Comparison of ENCODE assay signal across 29 mouse cellular contexts in the genomic region with DNA sequence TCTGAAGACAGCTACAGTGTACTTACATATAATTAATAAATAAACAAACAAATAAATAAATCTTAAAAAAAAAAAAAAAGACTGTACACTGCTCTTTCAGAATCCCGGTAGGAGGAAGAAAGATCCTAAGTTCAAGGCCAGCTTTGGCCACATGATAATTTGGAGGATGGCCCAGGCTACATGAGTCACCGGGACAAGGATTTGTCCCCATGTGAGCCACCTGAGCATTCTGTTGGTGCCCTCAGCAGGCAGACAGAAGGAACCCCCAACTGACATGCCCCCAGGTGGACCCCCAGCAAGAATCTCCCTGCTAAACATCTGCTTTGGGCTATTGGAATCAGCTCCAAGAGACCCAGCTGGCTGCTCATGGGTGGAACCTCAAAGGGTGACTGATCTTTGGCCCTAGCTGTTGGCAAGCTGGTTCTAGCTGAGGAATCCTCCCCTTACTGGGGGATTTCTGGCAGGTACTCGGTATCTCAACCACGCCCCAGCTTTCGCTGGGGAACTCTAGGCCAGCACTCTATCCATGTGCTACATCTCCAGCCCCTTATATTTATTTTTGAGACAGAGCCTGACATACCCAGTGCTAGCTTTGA. TPM values are rescaled to one million over a fixed set of nuclear protein-coding genes. Genes with fewer than 3 reads are reported as not detected.
DNase-seq lines count a peak whose midpoint lies in the region; ATAC-seq lines count a peak whose summit lies in the region.
"Had no signal": no experiment of that assay in that cellular context is flagged by ENCODE, and none has a peak within 500 bp of the region (broad histone marks: within the 10 kb centered on the region; RNA-seq: fewer than 3 reads in every experiment).

No protein-coding gene starts in this region.

- H3K9me3 ChIP-seq in kidney, embryonic 15.5 days (replicated peaks) = 0 out of 2 replicates have a peak, but pooled peaks cover 3% of the 10 kb centered on the region
- 0 out of 2 replicates have a peak, but pooled peaks cover 2% of the 10 kb centered on the region for H3K9me3 ChIP-seq in hindbrain, embryonic 10.5 days
- H3K9me3 ChIP-seq: embryonic facial prominence, embryonic 13.5 days; forebrain, embryonic 12.5 days; hindbrain, embryonic 12.5 days; liver, embryonic 12.5 days; midbrain, embryonic 10.5 days; neural tube, embryonic 15.5 days had no signal

- peak; percentile 44 for DNase-seq in cerebellum, adult 11-12 months
- DNase-seq in cerebellum, adult 9-10 months = no peak
- peak; percentile 30 for DNase-seq in kidney, postnatal 14 days
- DNase-seq in adrenal gland, adult 2 months = peak; percentile 86
- DNase-seq in kidney, postnatal 25 days = peak; percentile 35 to 55
- no peak for DNase-seq in hindbrain, embryonic 10.5 days (ENCODE audit: low spot score)
- DNase-seq in embryo, embryonic 11 days = no peak
- DNase-seq: cerebellum, postnatal 10 days; heart, adult 11 months; lung, adult 18-20 months; lung, postnatal 10 days; thymus, adult 2 months; thymus, postnatal 4 days had no signal

- no peak overlapping the region for H3K27ac ChIP-seq in kidney, embryonic 15.5 days
- H3K27ac ChIP-seq in hindbrain, embryonic 10.5 days = no peak overlapping the region
- H3K27ac ChIP-seq: embryonic facial prominence, embryonic 13.5 days; forebrain, embryonic 12.5 days; hindbrain, embryonic 12.5 days; liver, embryonic 12.5 days; midbrain, embryonic 10.5 days; neural tube, embryonic 15.5 days; stomach, postnatal 0 days had no signal

- no peak overlapping the region for H3K4me2 ChIP-seq in kidney, embryonic 15.5 days
- H3K4me2 ChIP-seq: embryonic facial prominence, embryonic 13.5 days; forebrain, embryonic 12.5 days; heart, embryonic 11.5 days; hindbrain, embryonic 12.5 days; liver, embryonic 12.5 days; neural tube, embryonic 15.5 days had no signal

- WGBS in kidney, embryonic 15.5 days = 82% methylated on average over 5 of the region's 5 CpGs
- 88% methylated on average over 5 of the region's 5 CpGs for WGBS in hindbrain, embryonic 10.5 days

- peaks cover 45% of the 10 kb centered on the region for H3K4me1 ChIP-seq in kidney, embryonic 15.5 days
- peaks cover 51% of the 10 kb centered on the region for H3K4me1 ChIP-seq in hindbrain, embryonic 10.5 days (replicated peaks)

- H3K36me3 ChIP-seq in kidney, embryonic 15.5 days = no peaks in the 10 kb centered on the region
- 0 out of 2 replicates have a peak, but pooled peaks cover 4% of the 10 kb centered on the region for H3K36me3 ChIP-seq in hindbrain, embryonic 10.5 days
- H3K36me3 ChIP-seq: embryonic facial prominence, embryonic 13.5 days; forebrain, embryonic 12.5 days; hindbrain, embryonic 12.5 days; liver, embryonic 12.5 days; neural tube, embryonic 15.5 days had no signal

- H3K27me3 ChIP-seq in kidney, embryonic 15.5 days = no peaks in the 10 kb centered on the region
- H3K27me3 ChIP-seq in hindbrain, embryonic 10.5 days (ENCODE audit: insufficient read depth, poor library complexity, severe bottlenecking) = 0 out of 2 replicates have a peak, but pooled peaks cover 3% of the 10 kb centered on the region
- H3K27me3 ChIP-seq: embryonic facial prominence, embryonic 13.5 days; forebrain, embryonic 12.5 days; hindbrain, embryonic 12.5 days; neural tube, embryonic 15.5 days had no signal

- no peak overlapping the region for H3K4me3 ChIP-seq in kidney, embryonic 15.5 days (replicated peaks)
- no peak overlapping the region for H3K4me3 ChIP-seq in hindbrain, embryonic 10.5 days
- H3K4me3 ChIP-seq: embryonic facial prominence, embryonic 13.5 days; erythroblast, embryonic 14.5 days; forebrain, embryonic 12.5 days; hindbrain, embryonic 12.5 days; layer of hippocampus, adult 2 months; liver, embryonic 12.5 days; midbrain, embryonic 10.5 days; neural tube, embryonic 15.5 days had no signal

- no peak for ATAC-seq in kidney, embryonic 15.5 days (replicated peaks; ENCODE audit: low FRiP score)
- ATAC-seq: intestine, postnatal 0 days; liver, embryonic 12.5 days had no signal

- no peak overlapping the region for H3K9ac ChIP-seq in kidney, embryonic 15.5 days
- H3K9ac ChIP-seq: forebrain, embryonic 12.5 days; hindbrain, embryonic 12.5 days; liver, embryonic 12.5 days; neural tube, embryonic 15.5 days had no signal

RNA-seq across cellular contexts. Expression of a gene that starts 1.8 kb away (rescaled TPM):
- polyA plus RNA-seq in kidney, embryonic 15.5 days (2015; fragmentation: Nextera tagmentation; extraction: Ambion mirVana) = 3.9 and 4.2 TPM in 2 replicates
- 10 to 100 TPM; 13.3 to 21.5 TPM for total RNA-seq in adrenal gland, adult 2 months (2021)
- 15.1 and 16.8 TPM in 2 replicates for polyA plus RNA-seq in adrenal gland, adult 2 months (2012; rRNA removed)
- polyA plus RNA-seq in hindbrain, embryonic 10.5 days (2016; fragmentation: Nextera tagmentation; extraction: Ambion mirVana) = 6.0 and 8.1 TPM in 2 replicates

RNA-seq across cellular contexts. Expression of a gene that starts 5.9 kb away (rescaled TPM):
- 0.32 TPM in 2 replicates for polyA plus RNA-seq in kidney, embryonic 15.5 days (2015; fragmentation: Nextera tagmentation; extraction: Ambion mirVana)
- not detected for total RNA-seq in adrenal gland, adult 2 months (2021)
- 0.04 TPM in 1 of 2 replicates, not detected in the other for polyA plus RNA-seq in adrenal gland, adult 2 months (2012; rRNA removed)
- polyA plus RNA-seq in hindbrain, embryonic 10.5 days (2016; fragmentation: Nextera tagmentation; extraction: Ambion mirVana) = 0.09 and 0.12 TPM in 2 replicates
- total RNA-seq: gastrocnemius, adult 18-20 months; MEL had no signal
- polyA plus RNA-seq: erythroblast, embryonic 14.5 days; heart, embryonic 11.5 days; heart, postnatal 0 days; limb, embryonic 11.5 days; liver, embryonic 12.5 days had no signal

RNA-seq across cellular contexts. Expression of a gene that starts 27.1 kb away (rescaled TPM):
- 292 and 299 TPM in 2 replicates for polyA plus RNA-seq in kidney, embryonic 15.5 days (2015; fragmentation: Nextera tagmentation; extraction: Ambion mirVana)
- total RNA-seq in adrenal gland, adult 2 months (2021) = 10 to 100 TPM; 40.0 to 48.4 TPM
- 25.2 and 29.5 TPM in 2 replicates for polyA plus RNA-seq in adrenal gland, adult 2 months (2012; rRNA removed)
- polyA plus RNA-seq in hindbrain, embryonic 10.5 days (2016; fragmentation: Nextera tagmentation; extraction: Ambion mirVana) = 366 and 403 TPM in 2 replicates

Comparison
In these comparisons a context has a peak if more than half of its experiments do, and no peak if none do; other contexts are left out.
1. DNase-seq: peak in cerebellum, adult 11-12 months (single experiment), kidney, postnatal 14 days (single experiment), adrenal gland, adult 2 months (single experiment) and kidney, postnatal 25 days (2 of 2); none in cerebellum, adult 9-10 months (single experiment), hindbrain, embryonic 10.5 days (single experiment) and embryo, embryonic 11 days (single experiment).